Mouse (Mus musculus): Measurements from ENCODE around the gene Kcnk5. TPM values are rescaled to one million over a fixed set of nuclear protein-coding genes. Genes with fewer than 3 reads are reported as not detected.

The Kcnk5 gene
- under 1 TPM; 0.59 to 0.70 TPM for total RNA-seq (2021)
- long read RNA-seq, experiment 1: 0 reads
- long read RNA-seq, experiment 2, partial matches to known transcripts: 0 of 1 reads
- long read RNA-seq, experiment 2, other reads (novel, unspliced or antisense): 0 of 1 reads

GRCm38 (mm10) chr14:20181466-20181921 is at the start of gene Kcnk5:
Gene Kcnk5 (minus strand): TSS chr14:20181809.
- intact Hi-C loops (cut with DNase I): no loop called here
- peak; percentile 69 to 70 for DNase-seq (ENCODE audit: low spot score in 2 of 2)

DNA sequence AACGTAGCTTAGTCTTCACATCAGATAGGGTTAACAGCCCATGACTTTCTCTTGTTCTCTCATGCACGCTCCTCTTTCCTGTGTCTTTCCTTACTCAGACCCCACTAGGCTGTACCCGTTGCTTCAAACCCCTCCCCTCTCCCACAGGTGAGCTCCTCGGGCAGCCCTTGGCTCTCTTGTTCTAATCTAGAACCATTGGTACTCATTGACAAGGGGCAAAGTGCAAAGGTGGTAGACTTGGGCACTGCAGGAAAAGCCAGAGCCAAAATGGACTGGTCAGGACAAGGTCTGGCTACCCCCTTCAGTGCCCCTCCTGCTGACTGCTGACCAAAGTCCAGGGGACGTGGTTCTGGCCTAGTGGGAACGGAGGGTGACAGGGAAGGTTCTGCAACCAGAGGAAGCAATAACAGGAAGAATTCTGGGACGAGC is 48.5 kb upstream of the Kcnk5 start:
- no peak for DNase-seq (ENCODE audit: low spot score in 2 of 2)
- intact Hi-C loops (cut with DNase I): no loop called here

DNA sequence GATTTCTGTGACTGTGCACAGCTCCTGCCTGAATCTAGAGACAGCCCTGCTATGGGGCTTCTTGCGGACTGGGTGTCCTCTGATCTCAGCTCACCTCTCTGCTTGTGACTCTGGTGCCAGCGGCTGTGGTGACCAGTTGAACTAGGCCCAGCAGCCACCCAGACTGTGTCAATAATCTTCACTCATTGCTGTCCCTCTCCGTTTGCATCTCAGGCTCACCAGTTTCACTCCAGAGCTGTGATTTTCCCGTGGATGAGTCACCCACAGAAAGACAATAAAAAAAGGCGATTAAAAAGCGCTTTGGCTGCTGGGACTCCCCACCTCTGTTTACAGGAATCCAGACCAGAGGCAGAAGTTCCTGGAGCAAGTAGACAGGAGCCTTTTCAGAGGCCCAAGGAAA is 47.8 kb upstream of the Kcnk5 start:
- intact Hi-C loops (cut with DNase I): no loop called here
- no peak for DNase-seq (ENCODE audit: low spot score in 2 of 2)

GRCm38 (mm10) chr14:20228336-20228735 is 46.7 kb upstream of the Kcnk5 start:
- intact Hi-C loops (cut with DNase I): no loop called here
- no peak for DNase-seq (ENCODE audit: low spot score in 2 of 2)

- no peak for DNase-seq (ENCODE audit: low spot score in 2 of 2)
- intact Hi-C loops (cut with DNase I): no loop called here
Observed at GRCm38 (mm10) chr14:20226982-20227381, 45.4 kb upstream of the Kcnk5 start.

- DNase-seq (ENCODE audit: low spot score in 2 of 2): no peak
- intact Hi-C loops (cut with DNase I): no loop called here
Observed at GRCm38 (mm10) chr14:20226488-20226887, 44.9 kb upstream of the Kcnk5 start.

DNA sequence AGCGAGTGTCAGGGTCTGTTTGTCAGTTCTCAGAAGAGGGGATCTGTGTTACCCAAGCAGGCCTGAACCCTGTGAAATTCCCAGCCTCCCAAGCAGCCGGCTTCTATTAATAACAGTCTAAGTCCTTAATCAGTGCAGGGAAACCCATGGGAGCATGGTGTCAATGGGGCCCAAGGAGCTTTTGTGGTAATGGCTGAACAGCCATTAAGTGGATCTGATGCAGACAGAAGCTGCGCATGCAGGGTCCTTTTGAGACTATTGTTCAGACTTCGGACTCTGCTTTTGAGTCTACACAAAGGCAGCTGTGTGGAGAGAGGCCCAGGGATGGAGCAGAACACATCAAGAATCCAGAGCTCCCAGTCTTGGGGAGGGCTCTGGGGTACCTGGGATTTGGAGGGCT is 43.9 kb upstream of the Kcnk5 start:
- intact Hi-C loops (cut with DNase I): no loop called here
- DNase-seq (ENCODE audit: low spot score in 2 of 2): no peak

- intact Hi-C loops (cut with DNase I): no loop called here
- no peak for DNase-seq (ENCODE audit: low spot score in 2 of 2)
Observed at GRCm38 (mm10) chr14:20224576-20225218, 43.1 kb upstream of the Kcnk5 start.

DNA sequence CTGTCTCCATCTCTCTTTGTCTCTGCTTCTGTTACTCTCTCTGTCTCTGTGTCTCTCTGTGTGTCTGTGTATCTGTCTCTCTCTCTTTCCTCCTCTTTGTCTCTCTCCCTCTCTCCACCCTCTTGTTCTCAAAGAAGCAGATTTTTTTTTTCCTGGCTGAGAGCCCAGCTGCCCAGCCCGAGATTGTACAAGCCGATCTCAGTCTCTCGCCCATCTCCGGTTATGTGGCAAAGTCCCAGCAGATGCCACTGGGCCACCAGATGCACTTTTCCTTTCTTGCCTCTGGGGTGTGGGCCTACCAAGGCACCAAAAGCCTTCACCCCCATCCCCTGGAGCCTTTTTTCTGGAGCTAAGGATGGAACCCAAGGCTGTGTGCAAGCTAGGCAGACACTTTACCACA is 42.6 kb upstream of the Kcnk5 start:
- intact Hi-C loops (cut with DNase I): no loop called here
- peak; percentile 29 to 50 for DNase-seq (ENCODE audit: low spot score in 2 of 2)

DNA sequence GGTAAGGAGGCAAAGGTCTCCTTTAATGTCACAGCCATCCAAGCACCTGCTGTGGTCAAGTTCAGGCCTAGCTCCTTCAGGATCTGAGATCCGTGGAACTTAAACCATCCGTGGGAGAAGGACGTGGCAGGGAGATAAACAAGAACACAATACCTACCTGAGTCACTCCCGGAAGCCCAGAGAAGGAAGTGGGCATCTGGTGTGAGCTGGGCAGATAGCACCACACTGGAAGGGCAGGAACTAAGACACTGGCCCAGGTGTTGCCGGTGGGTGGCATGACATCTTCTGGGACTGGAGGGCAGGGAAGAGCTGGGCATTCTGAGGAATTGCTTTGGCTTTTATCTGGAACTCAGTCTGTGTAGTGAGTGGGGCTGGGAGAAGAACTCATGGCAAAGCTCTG is 41.6 kb upstream of the Kcnk5 start:
- intact Hi-C loops (cut with DNase I): no loop called here
- DNase-seq (ENCODE audit: low spot score in 2 of 2): no peak

DNA sequence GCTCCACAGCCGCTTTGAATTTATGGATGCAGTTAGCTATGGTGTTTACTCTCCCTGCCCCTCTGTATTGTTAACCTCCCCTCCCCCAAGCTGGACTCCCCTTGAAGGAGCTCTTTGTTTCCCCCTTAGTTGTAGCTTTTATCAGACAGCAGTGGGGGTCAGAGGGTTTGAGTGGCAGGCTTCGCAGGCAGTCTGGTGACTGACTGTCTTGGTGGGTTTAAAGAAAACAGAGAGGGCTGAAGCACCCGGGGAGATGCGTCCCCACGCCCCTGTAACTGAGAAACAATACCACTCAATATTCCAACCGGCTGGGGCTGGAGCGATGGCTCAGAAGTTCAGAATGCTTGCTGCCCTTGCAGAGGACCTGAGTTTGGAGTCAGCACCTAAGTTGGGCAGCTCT is 39.5 kb upstream of the Kcnk5 start:
- intact Hi-C loops (cut with DNase I): no loop called here

GRCm38 (mm10) chr14:20219849-20220248 is 38.2 kb upstream of the Kcnk5 start:
- intact Hi-C loops (cut with DNase I): no loop called here

More for the DNA sequence above, 39.5 kb upstream of the Kcnk5 start:
- DNase-seq (ENCODE audit: low spot score in 2 of 2): no peak

GRCm38 (mm10) chr14:20217299-20217864 is 35.8 kb upstream of the Kcnk5 start:
- no peak for DNase-seq (ENCODE audit: low spot score in 2 of 2)
- intact Hi-C loops (cut with DNase I): no loop called here

More at GRCm38 (mm10) chr14:20219849-20220248, 38.2 kb upstream of the Kcnk5 start:
- DNase-seq (ENCODE audit: low spot score in 2 of 2): no peak

- intact Hi-C loops (cut with DNase I): no loop called here
- DNase-seq (ENCODE audit: low spot score in 2 of 2): no peak
Observed at GRCm38 (mm10) chr14:20216561-20217298, 35.1 kb upstream of the Kcnk5 start.

DNA sequence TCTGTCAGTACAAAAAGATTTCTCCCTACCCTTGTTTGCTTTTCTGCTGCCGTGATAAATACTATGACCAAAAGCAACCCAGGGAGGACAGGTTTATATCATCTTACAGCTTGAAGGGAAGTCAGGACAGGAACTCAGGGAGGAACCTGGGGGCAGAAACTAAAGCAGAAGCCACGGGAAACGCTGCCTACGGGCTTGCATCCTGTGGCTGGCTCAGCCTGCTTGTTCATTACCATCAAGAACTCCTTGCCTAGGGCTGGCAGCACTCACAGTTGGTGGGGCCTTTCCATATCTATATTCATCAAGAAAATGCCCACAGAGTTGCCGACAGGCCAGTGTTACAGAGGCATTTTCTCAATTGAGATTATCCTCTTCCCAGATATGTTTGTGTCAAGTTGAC is 34.2 kb upstream of the Kcnk5 start:
- intact Hi-C loops (cut with DNase I): no loop called here
- no peak for DNase-seq (ENCODE audit: low spot score in 2 of 2)

GRCm38 (mm10) chr14:20214125-20214524 is 32.5 kb upstream of the Kcnk5 start:
- intact Hi-C loops (cut with DNase I): no loop called here
- DNase-seq (ENCODE audit: low spot score in 2 of 2): no peak

DNA sequence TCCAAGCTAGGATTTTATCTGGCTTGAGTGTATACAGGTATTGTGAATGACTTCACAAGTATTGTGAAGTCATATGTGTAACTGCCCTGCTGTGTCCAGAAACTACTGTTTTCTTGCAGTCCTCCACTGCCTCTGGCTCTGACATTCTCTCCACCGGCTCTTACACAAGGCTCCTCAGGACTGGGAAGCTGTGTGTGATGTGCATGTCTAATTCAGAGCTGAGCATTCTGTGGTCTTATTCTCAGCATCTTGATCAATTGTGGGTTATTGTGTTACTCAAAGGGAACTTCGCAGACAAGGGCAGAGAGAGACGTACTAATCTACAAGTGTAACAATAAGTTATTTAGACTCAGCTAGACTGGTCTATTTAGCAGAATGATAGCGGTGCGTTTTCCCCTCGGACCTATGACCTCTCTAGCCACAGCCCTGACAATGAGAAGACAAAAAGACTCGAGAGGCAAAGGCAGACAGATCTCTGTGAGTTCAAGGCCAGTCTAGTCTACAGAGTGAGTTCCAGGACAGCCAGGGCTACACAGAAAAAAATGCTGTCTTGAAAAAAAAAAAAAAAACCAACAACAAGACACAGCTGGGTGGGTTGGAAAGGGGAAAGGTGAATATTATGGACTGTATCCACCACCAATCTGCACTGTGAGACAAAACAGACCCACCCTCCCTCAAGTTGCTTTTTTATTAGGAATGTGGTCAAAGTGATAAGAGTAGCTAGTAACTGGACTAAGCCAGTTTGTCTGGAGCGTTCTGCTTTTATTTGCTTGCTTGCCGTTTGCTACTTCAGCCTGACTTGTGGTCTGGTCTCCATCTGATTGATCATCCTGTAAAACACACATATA is 30.4 kb upstream of the Kcnk5 start:
- DNase-seq (ENCODE audit: low spot score in 2 of 2): no peak
- intact Hi-C loops (cut with DNase I): no loop called here

DNA sequence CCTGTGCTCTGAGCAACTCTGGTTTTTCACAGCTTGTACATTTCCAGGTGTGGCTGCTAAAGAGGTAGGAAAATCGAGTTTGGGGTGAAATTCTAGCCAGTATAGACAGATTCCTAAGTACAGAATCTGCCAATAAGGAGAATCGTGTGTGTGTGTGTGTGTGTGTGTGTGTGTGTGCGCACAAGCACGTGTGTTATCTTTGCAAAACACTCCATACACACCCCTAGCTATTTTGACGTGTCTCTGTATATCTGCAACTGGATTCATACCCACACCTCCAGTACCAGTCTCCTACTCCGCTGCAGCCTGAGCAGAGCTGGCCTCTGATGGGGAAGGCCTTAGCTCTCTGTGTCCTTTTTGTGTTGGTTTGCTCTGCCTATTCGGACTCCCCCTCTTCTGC is 28.3 kb upstream of the Kcnk5 start:
- DNase-seq (ENCODE audit: low spot score in 2 of 2): no peak
- intact Hi-C loops (cut with DNase I): no loop called here

GRCm38 (mm10) chr14:20208435-20208834 is 26.8 kb upstream of the Kcnk5 start:
- intact Hi-C loops (cut with DNase I): no loop called here
- no peak for DNase-seq (ENCODE audit: low spot score in 2 of 2)

DNA sequence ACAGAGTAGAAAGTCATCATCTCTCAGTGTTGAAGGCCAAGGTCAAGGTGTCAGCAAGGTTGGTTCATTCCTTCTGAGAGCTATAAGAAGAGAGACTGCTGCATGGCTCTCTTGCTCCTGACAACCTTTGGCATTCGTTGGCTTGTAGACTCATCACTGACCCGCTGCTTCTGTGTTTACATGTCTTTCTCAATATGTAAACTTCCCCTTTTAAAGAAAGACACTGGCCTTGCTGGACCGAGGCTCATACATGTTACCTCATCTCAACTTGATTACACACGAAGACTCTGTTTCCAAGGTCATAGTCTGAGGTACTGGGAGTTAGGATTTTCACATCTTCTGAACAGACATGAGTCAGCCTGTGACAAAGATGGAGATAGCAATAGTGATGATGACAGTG is 24.1 kb upstream of the Kcnk5 start:
- intact Hi-C loops (cut with DNase I): no loop called here
- no peak for DNase-seq (ENCODE audit: low spot score in 2 of 2)

Data from left cerebral cortex, postnatal 14 days (tissue).